Mouse (Mus musculus) common myeloid progenitor, adult 5-6 weeks (primary cell): ENCODE data around the gene Ttc6. TPM values are rescaled to one million over a fixed set of nuclear protein-coding genes. Genes with fewer than 3 reads are reported as not detected.

Experiments
- ATAC-seq: replicated peaks from 2 replicates; pipeline ENCODE4 v1.8.0; 2016; ENCODE audit warnings: low read depth, mild to moderate bottlenecking, moderate TSS enrichment, inconsistent platforms; ENCODE audit not compliant: poor library complexity, severe bottlenecking
- total RNA-seq: library from RNA; stranded (forward); fragments of 200-1000, 187-1606 nt; gene quantifications from 2 replicates; pipeline ENCODE4 v1.2.3, GENCODE M21; 2017

Ttc6 gene
- total RNA-seq, 1 experiment from 2014 or later = not detected

- no peak for ATAC-seq
Observed at GRCm38 (mm10) chr12:57624011-57624608, 60.2 kb downstream of the Ttc6 start.

GRCm38 (mm10) chr12:57650011-57650410 lies 86.1 kb downstream of the Ttc6 start:
- no peak for ATAC-seq

- no peak for ATAC-seq
Observed at GRCm38 (mm10) chr12:57650677-57651076, 86.8 kb downstream of the Ttc6 start.

- ATAC-seq = no peak
Observed at GRCm38 (mm10) chr12:57662986-57663674, 99.2 kb downstream of the Ttc6 start.

- no peak for ATAC-seq
Observed at GRCm38 (mm10) chr12:57672414-57672813, 108.5 kb downstream of the Ttc6 start.

- peak; percentile 77 for ATAC-seq
Observed at GRCm38 (mm10) chr12:57684967-57685423, 121.1 kb downstream of the Ttc6 start.

GRCm38 (mm10) chr12:57709966-57710365 lies 146.1 kb downstream of the Ttc6 start:
- ATAC-seq = no peak

GRCm38 (mm10) chr12:57764720-57765119 lies 200.8 kb downstream of the Ttc6 start:
- ATAC-seq = no peak

- ATAC-seq = no peak
Observed at GRCm38 (mm10) chr12:57776290-57776997, 212.5 kb downstream of the Ttc6 start.

- ATAC-seq = no peak
Observed at GRCm38 (mm10) chr12:57781926-57782325, 218.0 kb downstream of the Ttc6 start.

- peak; percentile 79 for ATAC-seq
Observed at GRCm38 (mm10) chr12:57787471-57787870, 223.6 kb downstream of the Ttc6 start.

Other genes starting within 250 kb of the Ttc6 start
- gene Foxa1, start 17.2 kb upstream of the Ttc6 start, total RNA-seq = not detected in 2 replicates